Mouse (Mus musculus): Measurements from ENCODE around the gene C2cd4d. TPM values are rescaled to one million over a fixed set of nuclear protein-coding genes. Genes with fewer than 3 reads are reported as not detected.

C2cd4d gene
- polyA plus RNA-seq, 1 experiment from 2014 or later: 1.0 TPM

GRCm38 (mm10) chr3:94405561-94405960 lies 43.3 kb downstream of the C2cd4d start:
- H3K4me3 ChIP-seq (ENCODE audit: low read depth, low read length): no peak overlapping the region
- H3K9ac ChIP-seq (ENCODE audit: low read length): no peak overlapping the region
- no peaks in the 10 kb centered on the region for H3K36me3 ChIP-seq (ENCODE audit: control insufficient read depth, insufficient read depth, low read length)
- H3K4me1 ChIP-seq (ENCODE audit: control insufficient read depth, insufficient read depth, low read length): no peaks in the 10 kb centered on the region
- no peak for DNase-seq (ENCODE audit: low spot score)
- no peak for ATAC-seq (ENCODE audit: insufficient number of reproducible peaks, low FRiP score, low TSS enrichment, low read depth)
- WGBS: 73% methylated on average over 4 of the region's 4 CpGs
- no peaks in the 10 kb centered on the region for H3K9me3 ChIP-seq (ENCODE audit: control insufficient read depth, low read length)
- H3K27ac ChIP-seq (replicated peaks; ENCODE audit: low read depth, low read length): no peak overlapping the region
- H3K27me3 ChIP-seq (ENCODE audit: control insufficient read depth, insufficient read depth, low read length): peaks cover 7% of the 10 kb centered on the region; the same call in 1 of the 2 replicates
- no peak overlapping the region for H3K4me2 ChIP-seq (ENCODE audit: low read depth, severe bottlenecking)

- no peaks in the 10 kb centered on the region for H3K36me3 ChIP-seq (ENCODE audit: control insufficient read depth, insufficient read depth, low read length)
- H3K27ac ChIP-seq (replicated peaks; ENCODE audit: low read depth, low read length): no peak overlapping the region
- DNase-seq (ENCODE audit: low spot score): no peak
- peak overlapping the region; percentile 35 for H3K4me3 ChIP-seq (ENCODE audit: low read depth, low read length)
- peak overlapping the region; percentile 61 for H3K4me2 ChIP-seq (ENCODE audit: low read depth, severe bottlenecking)
- 9% methylated on average over 25 of the region's 25 CpGs for WGBS
- peaks cover 5% of the 10 kb centered on the region; the same call in 1 of the 2 replicates for H3K4me1 ChIP-seq (ENCODE audit: control insufficient read depth, insufficient read depth, low read length)
- no peaks in the 10 kb centered on the region for H3K27me3 ChIP-seq (ENCODE audit: control insufficient read depth, insufficient read depth, low read length)
- no peak overlapping the region; the same call in 1 of the 2 replicates for H3K9ac ChIP-seq (ENCODE audit: low read length)
- peak; percentile 35 for ATAC-seq (ENCODE audit: insufficient number of reproducible peaks, low FRiP score, low TSS enrichment, low read depth)
- no peaks in the 10 kb centered on the region for H3K9me3 ChIP-seq (ENCODE audit: control insufficient read depth, low read length)
Measured at GRCm38 (mm10) chr3:94412530-94412929, 50.3 kb downstream of the C2cd4d start.

GRCm38 (mm10) chr3:94413031-94413679 lies 50.9 kb downstream of the C2cd4d start, which contains the start of gene Tdrkh:
Gene Tdrkh (plus strand): TSS chr3:94413273.
- Histone ChIP-seq H3K4me2 (ENCODE audit: low read depth, severe bottlenecking) (peak within 1 kb of the TSS; percentile 61), H3K27ac (replicated peaks; ENCODE audit: low read depth, low read length) (no peak within 1 kb of the TSS), H3K36me3 (ENCODE audit: control insufficient read depth, insufficient read depth, low read length) (no peaks in the 10 kb centered on the region), H3K27me3 (ENCODE audit: control insufficient read depth, insufficient read depth, low read length) (no peaks in the 10 kb centered on the region), H3K4me1 (ENCODE audit: control insufficient read depth, insufficient read depth, low read length) (peaks cover 5% of the 10 kb centered on the region; the same call in 1 of the 2 replicates), H3K9ac (ENCODE audit: low read length) (peak within 1 kb of the TSS; percentile 22; the same call in 1 of the 2 replicates), H3K4me3 (ENCODE audit: low read depth, low read length) (peak within 1 kb of the TSS; percentile 35), H3K9me3 (ENCODE audit: control insufficient read depth, low read length) (no peaks in the 10 kb centered on the region)
- WGBS: 9% methylated on average over 52 of the region's 52 CpGs
- ATAC-seq (ENCODE audit: insufficient number of reproducible peaks, low FRiP score, low TSS enrichment, low read depth) (peak; percentile 99), DNase-seq (ENCODE audit: low spot score) (peak; percentile 95)

Other genes with a start within 250 kb of the C2cd4d start
- gene Gm10696, start 184.2 kb upstream of the C2cd4d start, polyA plus RNA-seq (2014; fragmentation: Nextera tagmentation; extraction: Ambion mirVana): not detected in 2 replicates
- not detected in 2 replicates for gene Gm5286, start 165.7 kb upstream of the C2cd4d start, polyA plus RNA-seq (2014; fragmentation: Nextera tagmentation; extraction: Ambion mirVana)
- not detected in 2 replicates for gene Gm4778, start 98.4 kb upstream of the C2cd4d start, polyA plus RNA-seq (2014; fragmentation: Nextera tagmentation; extraction: Ambion mirVana)
- gene Them4, start 52.3 kb upstream of the C2cd4d start, polyA plus RNA-seq (2014; fragmentation: Nextera tagmentation; extraction: Ambion mirVana): 8.1 and 9.1 TPM in 2 replicates
- not detected in 2 replicates for gene Them5, start 20.3 kb upstream of the C2cd4d start, polyA plus RNA-seq (2014; fragmentation: Nextera tagmentation; extraction: Ambion mirVana)
- 0.44 and 0.85 TPM in 2 replicates for gene Rorc, start 10.4 kb downstream of the C2cd4d start, polyA plus RNA-seq (2014; fragmentation: Nextera tagmentation; extraction: Ambion mirVana)
- not detected in 2 replicates for gene Lingo4, start 36.1 kb downstream of the C2cd4d start, polyA plus RNA-seq (2014; fragmentation: Nextera tagmentation; extraction: Ambion mirVana)
- 8.5 and 8.7 TPM in 2 replicates for gene Tdrkh, start 50.8 kb downstream of the C2cd4d start, polyA plus RNA-seq (2014; fragmentation: Nextera tagmentation; extraction: Ambion mirVana)
- gene Mrpl9, start 80.9 kb downstream of the C2cd4d start, polyA plus RNA-seq (2014; fragmentation: Nextera tagmentation; extraction: Ambion mirVana): 68.0 and 75.2 TPM in 2 replicates
- gene Oaz3, start 81.5 kb downstream of the C2cd4d start, polyA plus RNA-seq (2014; fragmentation: Nextera tagmentation; extraction: Ambion mirVana): 0.31 and 0.36 TPM in 2 replicates
- gene Celf3, start 115.9 kb downstream of the C2cd4d start, polyA plus RNA-seq (2014; fragmentation: Nextera tagmentation; extraction: Ambion mirVana): 0.68 and 0.88 TPM in 2 replicates
- gene Riiad1, start 117.9 kb downstream of the C2cd4d start, polyA plus RNA-seq (2014; fragmentation: Nextera tagmentation; extraction: Ambion mirVana): 1.0 and 1.6 TPM in 2 replicates
- gene Snx27, start 220.3 kb downstream of the C2cd4d start, polyA plus RNA-seq (2014; fragmentation: Nextera tagmentation; extraction: Ambion mirVana): 35.1 and 35.9 TPM in 2 replicates

Data from limb, embryonic 11.5 days (tissue).